9 mouse cellular contexts compared by ENCODE assay signal in genomic region chr12:3860005-3860404, GRCm38 (mm10).
"Had no signal": no experiment of that assay in that cellular context is flagged by ENCODE, and none has a peak within 500 bp of the region (broad histone marks: within the 10 kb centered on the region; RNA-seq: fewer than 3 reads in every experiment).

No protein-coding gene starts in this region.

- H3K27ac ChIP-seq: left cerebral cortex, adult 2 months; limb, embryonic 10.5 days; liver, embryonic 15.5 days; midbrain, embryonic 12.5 days; neural tube, embryonic 13.5 days had no signal

- H3K9me3 ChIP-seq: limb, embryonic 10.5 days; liver, embryonic 15.5 days; midbrain, embryonic 12.5 days; neural tube, embryonic 13.5 days had no signal

- H3K27me3 ChIP-seq: liver, embryonic 15.5 days; midbrain, embryonic 12.5 days; neural tube, embryonic 13.5 days had no signal

- H3K4me2 ChIP-seq: liver, embryonic 15.5 days; midbrain, embryonic 12.5 days; neural tube, embryonic 13.5 days had no signal

- DNase-seq: right cerebral cortex, postnatal 14 days; thymus, postnatal 36 days had no signal

- H3K4me3 ChIP-seq: left cerebral cortex, adult 2 months; limb, embryonic 10.5 days; liver, embryonic 15.5 days; midbrain, embryonic 12.5 days; neural tube, embryonic 13.5 days had no signal

- H3K36me3 ChIP-seq: liver, embryonic 15.5 days had no signal

- H3K9ac ChIP-seq: liver, embryonic 15.5 days; midbrain, embryonic 12.5 days; neural tube, embryonic 13.5 days had no signal

- ATAC-seq: inflammation-experienced regulatory T-cells, adult 6 months; midbrain, embryonic 16.5 days had no signal
